Mouse (Mus musculus) thymus, adult 2 months (tissue): ENCODE data around the gene Lgi2.

Experiments used
- CTCF ChIP-seq: fragments of 200-500 bp; IDR thresholded peaks from 2 replicates; pipeline ENCODE4 v1.5.1; 2012; ENCODE audit warnings: mild to moderate bottlenecking, control low read depth, low read length, moderate library complexity, borderline replicate concordance; ENCODE audit not compliant: control insufficient read depth, poor library complexity, insufficient read depth; ENCODE audit errors: extremely low read depth
- POLR2A ChIP-seq: fragments of 200-500 bp; IDR thresholded peaks from 2 replicates; pipeline ENCODE4 v1.6.1; 2012; ENCODE audit warnings: mild to moderate bottlenecking, low read length, control low read depth, moderate library complexity; ENCODE audit not compliant: control insufficient read depth, poor library complexity, insufficient read depth; ENCODE audit errors: extremely low read depth

GRCm38 (mm10) chr5:52614686-52615085 lies 48.4 kb upstream of the Lgi2 start:
- TF ChIP-seq CTCF = no peak
- TF ChIP-seq POLR2A = no peak
